Mouse (Mus musculus) frontal cortex, postnatal 10 days (tissue): ENCODE measurements around the gene Pkd2l1.
"Not testable (repeated sequence)": the region's sequence is repeated elsewhere in the genome, so short reads cannot be mapped to it uniquely, and the experiment has no call there.

Experiments used
- DNase-seq, 2 experiments: peaks; one replicate each; pipeline ENCODE4 v3.0.0; 2022; ENCODE audit warnings: low spot score in 2 of 2, mixed read lengths in 1 of 2

Gene Pkd2l1

DNA sequence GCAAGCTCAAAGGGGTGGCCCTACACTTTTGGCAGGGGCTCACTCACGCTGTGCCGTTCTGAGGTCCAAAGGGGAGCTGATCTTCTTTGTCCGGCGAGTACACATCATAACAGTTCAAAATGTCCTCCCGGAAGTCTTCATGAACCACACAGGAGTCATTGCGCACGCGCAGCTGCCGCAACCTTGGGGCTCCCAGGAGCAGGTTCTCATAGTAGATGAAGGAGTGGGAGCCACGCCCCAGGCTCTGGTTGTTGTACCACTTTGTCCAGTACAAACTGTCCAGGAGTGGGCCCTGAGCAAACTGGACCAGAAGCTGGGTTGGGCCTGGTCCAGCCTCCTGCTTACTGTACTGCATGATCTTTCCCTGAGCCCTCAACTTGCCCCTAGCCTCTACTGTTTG, 35.2 kb downstream of the Pkd2l1 start:
- DNase-seq = no peak

DNA sequence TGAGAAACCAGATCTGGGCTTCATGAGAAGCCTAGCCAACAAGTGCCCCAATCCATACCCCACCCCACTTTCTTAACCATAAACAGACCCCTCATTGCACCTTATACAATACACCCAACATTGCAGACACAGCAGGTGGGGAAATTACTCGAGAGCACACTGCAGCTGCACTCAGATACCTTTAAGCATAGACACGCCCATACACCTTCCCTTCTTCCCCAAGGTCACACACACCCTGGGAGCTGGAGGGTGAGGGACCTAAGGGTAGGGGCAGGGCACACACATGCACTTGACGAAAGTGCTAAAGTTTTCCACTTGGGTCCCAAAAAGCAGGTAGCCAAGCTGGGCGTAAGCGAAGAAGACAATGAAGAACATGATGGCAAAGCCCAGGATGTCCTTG, 38.5 kb downstream of the Pkd2l1 start:
- DNase-seq = no peak

DNA sequence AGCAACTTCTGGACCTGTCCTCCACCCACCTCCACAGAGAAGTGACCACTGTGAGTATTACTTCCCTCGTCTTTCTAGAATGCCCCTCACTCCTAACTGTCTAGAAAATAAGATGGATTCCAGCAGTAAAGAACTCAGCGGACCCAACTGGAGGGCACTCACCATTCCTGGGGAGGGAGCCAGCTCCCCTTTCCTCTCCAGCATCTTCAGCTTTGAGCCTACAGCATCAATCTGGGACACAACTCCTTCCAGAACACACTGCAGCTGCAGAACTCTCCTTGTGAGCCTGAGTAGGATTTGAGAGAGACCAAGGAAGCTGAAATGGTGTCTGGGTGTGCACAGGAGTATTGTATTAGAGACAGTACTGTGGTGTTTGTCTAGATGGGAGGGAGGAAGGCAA, 43.3 kb downstream of the Pkd2l1 start:
- DNase-seq = no peak

DNA sequence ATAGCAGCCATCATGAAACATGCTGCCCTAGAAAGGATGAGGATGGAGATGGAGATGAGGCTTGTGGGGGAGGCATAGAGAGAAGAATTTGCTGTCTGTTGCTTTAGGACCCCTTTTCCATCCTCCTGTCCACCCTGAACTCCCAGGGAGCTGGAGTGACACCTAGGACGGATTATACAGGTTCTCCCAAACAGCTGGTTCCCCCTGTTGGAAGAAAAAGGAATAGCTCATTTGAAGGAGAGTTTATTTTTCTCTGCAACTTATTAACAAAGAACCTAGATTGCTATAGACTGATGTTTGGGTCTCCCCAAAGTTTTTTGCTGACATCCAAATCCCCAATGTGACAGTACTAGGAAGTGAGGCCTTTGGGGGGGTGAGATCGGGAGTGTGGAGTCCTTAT, 43.9 kb downstream of the Pkd2l1 start:
- DNase-seq = no peak

DNA sequence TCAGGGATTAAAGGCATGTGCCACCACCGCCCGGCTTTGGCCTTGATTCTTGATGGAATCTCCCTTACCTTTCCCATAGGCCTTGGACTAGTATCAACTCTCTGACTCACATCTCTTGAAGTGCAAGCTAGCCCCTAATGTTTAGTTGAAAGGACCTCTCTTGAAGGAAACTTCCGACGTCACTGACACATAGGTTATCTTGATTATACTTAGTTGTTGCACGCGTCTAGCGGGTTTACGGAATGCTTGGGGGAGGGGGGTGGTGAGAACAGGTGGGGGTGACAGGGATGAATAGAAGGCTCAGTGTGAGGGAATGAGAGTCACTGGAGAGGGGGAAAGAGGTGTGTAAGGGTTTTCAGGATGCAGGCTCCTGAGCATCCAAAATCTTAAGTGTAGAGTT, 45.3 kb downstream of the Pkd2l1 start:
- DNase-seq = no peak

DNA sequence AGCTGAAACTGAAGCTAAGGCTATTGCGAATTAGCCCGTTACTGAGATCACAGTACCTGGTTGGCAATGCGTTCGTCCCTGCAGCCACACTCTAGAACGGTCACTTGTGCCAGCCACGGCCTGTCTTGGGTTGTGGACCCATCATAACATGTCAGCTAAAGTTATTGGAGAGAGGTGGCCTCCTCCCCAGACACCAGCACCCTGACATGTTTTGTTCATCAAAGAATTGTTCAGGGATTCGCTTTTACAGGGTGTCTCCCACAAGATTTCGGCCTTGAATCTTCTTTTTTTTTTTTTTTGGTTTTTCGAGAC, 45.7 kb downstream of the Pkd2l1 start:
- no peak for DNase-seq

DNA sequence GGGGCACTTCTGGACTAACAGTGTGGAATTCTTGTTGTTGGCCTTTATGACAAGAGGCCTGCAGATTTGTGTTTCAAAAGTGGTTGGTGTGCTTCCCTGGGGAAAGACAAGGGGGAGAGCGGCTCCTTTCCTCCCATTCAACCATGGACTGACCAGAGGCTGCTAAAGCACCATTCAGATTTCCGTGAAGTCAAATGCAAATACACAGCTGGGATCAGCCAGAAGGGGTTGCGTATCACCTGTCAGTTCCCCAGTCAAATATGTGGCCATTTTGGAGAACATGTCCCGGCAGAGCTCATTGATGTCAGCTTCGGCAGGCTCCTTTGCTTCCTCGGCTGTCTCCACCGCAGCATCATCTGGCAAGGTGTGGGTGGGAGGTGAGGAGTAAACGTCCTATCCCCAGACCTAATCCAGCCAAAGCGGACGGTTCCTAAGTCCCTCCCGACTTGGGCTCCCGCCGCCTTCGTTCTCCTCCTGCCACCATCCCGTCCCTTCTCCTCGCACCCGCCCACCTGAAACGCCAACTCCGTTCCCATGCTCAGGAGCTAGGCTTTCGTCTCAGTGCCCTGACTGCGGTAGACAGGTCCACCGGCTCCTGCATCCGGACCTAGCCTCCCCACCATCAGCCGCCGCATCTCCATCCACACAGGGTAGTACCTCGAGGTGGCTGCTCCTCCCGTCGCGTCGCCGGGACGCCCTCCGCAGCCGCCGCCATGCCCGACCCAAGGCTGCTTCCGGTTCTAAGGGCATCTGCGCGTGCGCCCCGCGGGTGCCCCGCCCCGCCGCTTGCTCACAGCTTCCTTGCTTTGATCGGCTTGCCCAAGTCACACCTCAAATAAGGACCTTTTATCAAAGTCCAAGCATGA, 46.3 kb downstream of the Pkd2l1 start, which contains the start of gene Bloc1s2:
Gene Bloc1s2 (minus strand): TSS at position 745 of the 866 bp plus-strand sequence.
- peak; percentile 81 to 85 for DNase-seq

DNA sequence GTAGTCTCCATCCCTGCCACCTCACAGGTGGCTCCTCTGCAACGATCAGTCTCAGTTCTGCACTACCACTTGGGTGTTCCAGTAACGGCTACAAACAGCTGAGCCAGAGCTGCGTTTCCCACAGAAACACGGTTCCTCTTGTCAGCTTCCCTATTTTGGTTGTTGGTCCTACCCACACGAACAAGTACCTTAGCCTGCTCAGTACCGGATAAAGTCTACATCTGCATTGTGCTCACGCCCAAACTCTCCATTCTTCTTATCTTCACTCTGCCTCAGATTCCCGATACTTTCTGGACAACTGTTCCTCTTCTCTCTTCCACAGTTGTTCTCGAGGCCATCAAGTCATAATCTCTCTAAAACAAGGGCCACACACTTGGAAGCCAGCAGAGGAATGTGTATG, 47.9 kb downstream of the Pkd2l1 start:
- DNase-seq = no peak

DNA sequence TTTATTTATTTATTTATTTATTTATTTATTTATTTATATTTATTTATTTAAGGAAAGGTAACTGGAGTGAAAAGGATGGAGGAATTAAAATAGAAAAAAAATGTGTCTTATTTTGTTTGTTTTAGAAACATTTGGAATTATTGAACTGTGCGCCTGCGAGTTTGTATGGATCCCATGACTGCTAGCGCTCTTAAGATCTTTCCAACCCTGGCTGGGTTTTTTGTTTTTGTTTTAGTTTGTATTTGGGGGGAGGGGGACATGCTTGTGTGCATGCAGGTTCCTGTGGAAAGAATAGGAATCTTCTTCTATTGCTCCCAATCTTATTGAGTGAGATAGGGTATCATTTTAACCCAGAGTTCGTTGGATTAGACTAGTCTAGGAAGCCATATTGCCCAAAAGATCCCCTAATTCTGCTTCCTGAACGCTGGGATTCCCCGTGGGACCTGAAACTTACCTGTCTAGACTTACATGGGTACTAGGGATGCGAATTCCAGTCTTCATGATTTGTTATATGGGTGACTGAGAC, 56.2 kb downstream of the Pkd2l1 start:
- no peak for DNase-seq

DNA sequence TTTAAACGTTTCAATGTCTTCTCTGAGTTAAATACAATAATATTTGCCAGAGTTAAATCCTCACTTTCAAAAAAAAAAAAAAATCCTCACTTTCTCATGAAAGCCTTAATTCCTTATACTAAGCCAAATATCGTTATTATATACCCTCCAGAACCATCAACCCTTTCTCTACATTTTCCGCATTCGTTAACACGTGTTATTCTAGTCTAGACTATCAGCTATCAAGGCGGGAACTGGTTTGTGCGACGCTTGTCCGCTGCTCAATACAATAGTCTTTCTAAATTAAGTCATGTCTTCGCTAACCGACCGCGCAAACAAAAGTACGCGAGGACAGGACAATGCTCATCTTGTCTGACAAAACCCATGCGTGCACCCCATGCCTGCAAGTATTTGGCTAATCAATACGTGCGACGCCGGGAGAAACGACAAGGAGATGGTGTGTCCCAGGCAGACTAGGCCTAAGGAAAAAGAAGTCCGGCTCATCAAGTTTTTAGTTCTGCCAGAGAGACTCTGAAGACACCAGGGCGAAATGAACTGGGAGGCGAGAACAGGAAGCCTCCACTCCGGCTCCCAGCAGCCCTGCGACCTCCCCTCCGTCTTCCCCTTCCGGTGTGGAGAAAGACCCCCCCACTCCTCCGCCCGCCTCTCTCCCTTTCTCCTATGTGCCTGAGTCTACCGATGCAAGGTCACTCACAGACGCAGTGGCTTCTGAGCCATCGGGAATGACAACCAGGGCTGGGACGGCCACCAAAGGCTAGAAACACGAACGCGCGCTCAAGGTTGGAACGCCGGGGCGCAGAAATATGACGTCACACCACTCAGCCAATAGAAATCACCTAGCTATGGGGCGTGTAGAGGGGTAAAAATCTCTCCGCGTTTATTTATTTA, 56.9 kb downstream of the Pkd2l1 start, which contains the start of gene Cwf19l1:
Gene Cwf19l1 (minus strand): TSS at position 805 of the 888 bp plus-strand sequence.
- DNase-seq = peak; percentile 79 to 88

DNA sequence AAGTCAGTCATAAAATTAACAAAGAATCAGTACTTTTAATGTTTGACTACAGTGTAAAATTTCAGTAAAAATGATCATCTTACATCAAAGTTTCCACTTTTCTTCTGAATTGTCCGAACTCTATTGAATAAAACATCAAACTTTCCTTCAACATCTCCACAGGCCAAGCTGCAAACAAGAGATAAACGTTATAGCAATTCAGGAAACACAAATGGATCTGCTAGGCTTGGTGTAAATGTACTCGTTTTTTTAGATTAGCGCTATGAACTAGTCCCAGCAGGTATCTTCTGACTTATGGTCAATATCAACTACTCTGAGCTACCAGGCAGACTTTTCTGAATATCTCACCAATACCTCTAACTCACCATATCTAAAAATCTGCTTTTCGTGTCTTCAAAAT, 59.3 kb downstream of the Pkd2l1 start:
- DNase-seq = no peak

DNA sequence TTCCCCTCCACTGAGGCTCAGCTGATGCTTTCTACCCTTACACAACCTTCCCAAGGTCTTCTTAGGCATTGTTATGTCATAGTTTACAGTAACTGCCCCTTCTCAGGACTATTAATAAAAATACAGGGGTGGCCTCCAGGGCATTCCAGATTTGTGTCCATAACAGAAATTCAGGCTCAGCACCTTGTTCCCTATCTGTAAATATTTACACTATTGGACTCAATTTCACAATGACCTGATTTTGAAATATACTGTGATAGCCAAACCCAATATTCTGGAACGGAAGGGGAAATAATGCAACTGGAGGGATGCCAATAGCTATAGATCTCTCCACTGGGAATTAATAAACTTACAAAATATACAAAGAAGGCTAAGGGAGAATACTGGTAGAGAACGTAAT, 63.7 kb downstream of the Pkd2l1 start:
- no peak for DNase-seq

DNA sequence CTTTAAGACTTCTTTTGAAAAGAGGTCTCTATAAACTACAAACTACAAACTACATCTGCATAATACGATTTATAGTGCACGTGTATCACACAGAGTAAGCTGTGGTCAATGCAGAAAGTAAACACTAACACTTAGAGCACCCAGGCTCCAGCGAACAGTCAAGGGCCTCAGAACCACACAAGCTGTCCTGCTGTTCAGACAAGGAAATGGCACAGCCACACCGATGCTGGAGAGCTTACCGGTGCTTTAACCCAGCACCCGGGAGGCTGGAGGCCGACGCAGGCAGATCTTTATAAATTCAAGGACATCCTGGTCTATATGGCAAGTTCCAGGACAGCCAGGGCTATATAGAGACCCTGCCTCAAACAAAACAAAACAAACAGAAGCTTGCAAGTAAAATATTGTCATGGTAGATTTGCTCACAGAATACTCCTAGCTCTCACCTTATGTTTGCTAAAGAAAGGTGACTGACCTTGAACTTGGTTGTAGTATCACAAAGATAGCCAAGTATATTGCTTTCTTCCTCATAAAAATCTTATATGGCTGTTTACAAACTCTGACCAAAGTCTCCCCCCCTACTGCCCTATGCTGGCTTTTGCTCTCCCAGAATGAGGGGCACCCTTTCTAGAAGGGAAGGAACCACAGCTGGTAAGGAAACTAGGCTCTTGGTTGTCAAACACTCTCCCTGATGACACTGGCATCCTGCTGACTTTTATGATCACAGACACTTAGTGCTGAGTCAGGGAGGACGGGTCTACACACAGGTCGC, 64.3 kb downstream of the Pkd2l1 start:
- DNase-seq = no peak

DNA sequence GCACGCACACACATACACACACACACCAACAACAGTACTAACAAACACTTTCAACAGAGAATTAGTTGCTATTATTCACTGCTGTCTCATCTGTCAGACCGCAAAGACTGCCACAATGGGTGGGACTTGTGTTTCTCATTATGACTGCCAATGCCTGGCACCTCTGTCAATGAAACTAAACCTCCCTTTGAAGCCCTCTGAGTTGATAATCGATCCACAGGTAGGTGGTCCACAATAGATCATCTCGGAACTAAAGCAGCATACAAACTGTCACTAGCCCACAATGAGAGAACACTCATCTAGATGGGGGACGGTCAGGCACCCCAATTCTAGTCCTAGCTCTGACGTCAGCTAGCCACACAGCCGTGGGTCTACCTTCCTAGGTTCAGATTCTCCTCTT, 71.1 kb downstream of the Pkd2l1 start:
- no peak for DNase-seq

DNA sequence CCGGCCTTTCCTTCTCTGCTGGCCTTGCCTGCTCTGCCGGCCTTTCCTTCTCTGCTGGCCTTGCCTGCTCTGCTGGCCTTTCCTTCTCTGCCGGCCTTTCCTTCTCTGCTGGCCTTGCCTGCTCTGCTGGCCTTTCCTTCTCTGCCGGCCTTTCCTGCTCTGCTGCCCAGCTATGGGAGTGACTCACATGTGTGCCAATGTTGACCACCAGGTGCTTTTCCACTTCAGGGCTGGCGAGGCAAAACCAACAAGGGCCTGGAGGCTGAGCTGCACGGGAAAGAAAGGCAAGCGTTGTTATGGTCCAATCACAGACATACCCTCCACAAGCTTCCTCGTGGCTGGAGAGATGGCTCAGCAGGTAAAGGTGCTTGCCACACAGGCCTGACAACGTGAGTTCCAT, 71.6 kb downstream of the Pkd2l1 start:
- not testable (repeated sequence) for DNase-seq

DNA sequence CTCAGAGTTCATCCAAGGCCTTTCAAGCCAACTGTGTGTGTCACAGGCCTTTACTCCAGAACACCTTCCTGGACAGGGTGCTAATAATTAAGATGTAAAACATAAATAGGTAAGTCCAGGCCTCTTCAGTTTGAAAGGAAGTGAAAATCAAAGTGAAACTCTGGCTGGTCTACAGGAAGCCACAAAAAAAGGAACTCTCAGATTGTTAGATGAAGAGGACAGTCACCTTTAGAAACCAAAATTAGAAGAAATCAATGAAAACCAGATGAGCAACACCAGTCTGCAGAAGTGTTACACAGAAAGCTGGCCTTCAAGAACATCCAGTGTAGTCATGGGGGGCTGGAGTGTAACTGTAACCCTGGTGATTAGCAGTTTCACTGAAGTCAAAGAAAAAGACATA, 74.4 kb downstream of the Pkd2l1 start:
- DNase-seq = no peak

DNA sequence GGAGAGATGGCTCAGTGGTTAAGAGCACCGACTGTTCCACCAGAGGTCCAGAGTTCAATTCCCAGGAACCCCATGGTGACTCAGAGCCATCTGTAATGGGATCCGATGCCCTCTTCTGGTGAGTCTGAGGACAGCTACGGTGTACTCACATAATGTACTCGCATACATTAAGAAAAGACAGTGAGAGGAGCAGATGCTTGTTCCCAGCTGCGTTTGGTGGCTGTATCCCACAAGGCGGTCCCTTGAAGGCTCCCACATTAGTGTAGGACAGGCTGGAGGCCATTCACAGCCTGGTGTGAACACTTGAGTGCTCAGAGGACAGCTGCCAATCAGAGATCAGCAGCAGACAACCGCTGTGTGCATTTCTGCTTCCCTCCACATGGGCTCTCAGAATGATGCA, 80.5 kb downstream of the Pkd2l1 start:
- DNase-seq = no peak

DNA sequence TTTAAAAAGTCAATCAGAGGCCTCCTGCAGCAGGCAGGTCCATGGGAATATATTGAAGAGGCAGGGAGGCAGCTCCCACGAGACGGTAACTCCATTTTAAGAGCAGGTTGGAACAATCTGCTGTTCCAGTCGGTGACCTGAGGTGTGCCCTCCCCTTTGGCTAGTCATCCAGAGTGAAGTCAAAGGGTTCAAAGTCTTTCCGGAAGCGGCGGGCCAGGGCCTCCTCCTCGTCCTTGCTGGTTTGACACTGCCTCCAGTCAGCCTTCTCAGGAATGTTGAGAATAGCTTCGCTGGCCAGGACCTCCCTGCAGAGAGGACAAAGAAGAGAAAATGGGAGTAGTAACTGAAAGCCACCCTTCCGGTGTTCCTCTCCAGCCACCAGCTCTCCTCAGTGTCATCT, 81.9 kb downstream of the Pkd2l1 start:
- DNase-seq = no peak

DNA sequence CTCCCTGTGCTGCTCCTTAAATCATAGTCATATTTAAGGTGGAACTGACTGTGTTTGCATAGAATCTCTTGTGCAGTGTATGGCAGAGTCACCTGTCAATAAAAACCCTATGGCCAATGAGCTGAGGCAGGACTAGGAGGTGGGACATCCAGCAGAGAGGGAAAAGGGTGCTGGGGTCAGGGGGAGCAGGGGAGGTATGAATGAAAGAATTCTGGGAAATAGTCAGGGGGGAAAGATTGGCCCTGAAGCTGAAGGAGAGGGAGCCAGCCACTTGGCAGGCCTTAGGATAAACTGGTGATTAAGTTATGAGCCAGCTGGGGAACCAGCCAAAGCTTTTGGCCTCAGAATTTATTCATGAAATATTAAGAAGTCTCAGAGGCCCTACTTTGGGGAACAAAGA, 83.2 kb downstream of the Pkd2l1 start:
- DNase-seq = no peak

DNA sequence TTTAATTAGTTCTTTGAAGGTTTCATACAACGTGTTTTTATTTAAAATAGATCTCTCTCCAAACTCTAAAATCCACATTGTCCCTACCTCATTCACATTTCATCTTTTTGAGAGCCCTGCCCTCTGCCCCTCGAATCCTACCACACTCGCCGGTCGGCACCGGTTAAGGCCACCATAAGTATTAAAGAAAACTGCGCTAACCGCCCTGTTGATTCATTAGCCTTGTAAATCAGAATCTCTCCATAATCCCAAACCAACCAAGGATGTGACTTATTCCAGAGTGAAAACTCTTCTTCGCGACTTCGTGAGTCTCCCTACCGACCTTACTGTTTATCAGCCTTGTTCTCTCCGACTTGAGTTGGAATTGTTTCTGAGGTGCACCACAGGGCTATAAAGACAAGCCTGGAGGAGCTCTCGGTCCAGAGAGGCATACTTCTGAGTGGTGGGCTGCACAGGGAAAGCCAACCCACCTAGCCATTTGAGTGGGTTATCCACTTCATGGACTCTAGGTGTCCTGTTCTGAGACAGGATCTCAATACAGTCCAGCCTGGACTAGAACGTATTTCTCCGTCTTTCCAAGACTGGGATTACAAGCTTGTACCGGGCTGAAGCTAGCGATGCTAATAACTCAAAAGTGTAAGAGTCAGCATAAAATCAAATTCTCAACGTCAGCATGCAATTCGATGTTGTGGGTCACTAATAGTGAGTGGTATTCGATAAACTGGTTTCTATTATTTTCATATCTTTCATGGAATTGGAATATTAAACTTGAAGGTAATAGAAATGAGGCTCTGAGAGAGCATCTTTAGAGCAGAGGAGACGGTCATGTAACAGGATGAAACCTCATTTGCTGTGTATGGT, 84.4 kb downstream of the Pkd2l1 start:
- DNase-seq = no peak
